Mouse (Mus musculus): ENCODE results near the gene Krtap5-1.

- TF ChIP-seq POLR2A (IDR thresholded peaks at IDR 0.05; ENCODE audit: low read depth, low read length) (no peak), CTCF (conservative IDR thresholded peaks at IDR 0.05; ENCODE audit: insufficient read depth, insufficient read length, low read depth, low read length) (no peak)
Observed at GRCm38 (mm10) chr7:142331281-142331680, 34.4 kb upstream of the Krtap5-1 start.
